Mouse (Mus musculus): ENCODE measurements around the gene Serpini2. TPM values are rescaled to one million over a fixed set of nuclear protein-coding genes. Genes with fewer than 3 reads are reported as not detected.

Gene Serpini2
- polyA plus RNA-seq (2017; shearing (Covaris generic)), result not detected

DNA sequence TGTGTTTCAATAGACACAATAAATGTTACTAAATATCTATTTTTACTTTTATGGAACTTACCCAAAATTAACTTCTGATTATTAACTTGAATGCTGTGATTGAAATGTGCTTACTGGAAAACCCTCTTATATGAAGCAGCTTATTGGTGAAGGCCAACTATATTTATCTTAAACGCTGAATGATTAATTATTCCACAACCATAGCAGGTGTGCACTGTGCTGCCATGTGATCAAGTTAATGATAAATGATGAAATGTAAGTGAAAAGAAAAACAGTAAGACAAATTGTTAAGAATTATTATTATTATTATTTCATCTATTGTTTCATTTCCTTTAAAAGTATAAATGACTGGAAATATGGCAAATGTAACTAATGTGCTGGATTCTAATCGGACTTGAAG lies at the start of gene Serpini2:
Serpini2 (minus strand) TSS at position 101 of the 400 bp plus-strand sequence.

Other genes starting within 250 kb of the Serpini2 start
- gene Zbbx, start 105.0 kb downstream of the Serpini2 start, polyA plus RNA-seq (2017; shearing (Covaris generic)), result not detected
- 0.26 TPM for gene Wdr49, start 212.1 kb upstream of the Serpini2 start, polyA plus RNA-seq (2017; shearing (Covaris generic))